Mouse (Mus musculus) limb, embryonic 13.5 days (tissue): Measurements from ENCODE around the gene Eml2. TPM values are rescaled to one million over a fixed set of nuclear protein-coding genes. Genes with fewer than 3 reads are reported as not detected.

Source experiments
- ATAC-seq: fragments of 200-750 bp; cut with Nextera tagmentation; 2 replicates; pipeline ENCODE4 v1.8.0; 2017; ENCODE audit warnings: low read depth, moderate number of reproducible peaks, moderate TSS enrichment; ENCODE audit not compliant: low FRiP score
- H3K27ac ChIP-seq: fragments of 300-500 bp; sonication (generic); 2 replicates; pipeline ENCODE4 v1.5.1; 2015; ENCODE audit warnings: inconsistent platforms, mild to moderate bottlenecking, moderate library complexity
- H3K27me3 ChIP-seq: fragments of 300-500 bp; sonication (generic); 2 replicates; pipeline ENCODE4 v1.6.1; 2015; ENCODE audit warnings: mild to moderate bottlenecking, inconsistent platforms
- H3K36me3 ChIP-seq: fragments of 300-500 bp; sonication (generic); 2 replicates; pipeline ENCODE4 v1.6.1; 2015; ENCODE audit warnings: inconsistent platforms, mild to moderate bottlenecking, moderate library complexity
- H3K4me1 ChIP-seq: fragments of 300-500 bp; sonication (generic); 2 replicates; pipeline ENCODE4 v1.6.1; 2015; ENCODE audit warnings: inconsistent platforms
- H3K4me2 ChIP-seq: fragments of 300-500 bp; sonication (generic); replicated peaks from 2 replicates; pipeline ENCODE4 v1.6.1; 2015; ENCODE audit warnings: inconsistent platforms, mild to moderate bottlenecking, moderate library complexity
- H3K4me3 ChIP-seq: fragments of 300-500 bp; sonication (generic); 2 replicates; pipeline ENCODE4 v1.5.1; 2015; ENCODE audit warnings: moderate library complexity, mild to moderate bottlenecking, inconsistent platforms
- H3K9ac ChIP-seq: fragments of 300-500 bp; sonication (generic); 2 replicates; pipeline ENCODE4 v1.6.1; 2015; ENCODE audit warnings: mild to moderate bottlenecking, inconsistent platforms
- H3K9me3 ChIP-seq: fragments of 300-500 bp; sonication (generic); 2 replicates; pipeline ENCODE4 v1.6.1; 2016; ENCODE audit warnings: inconsistent platforms
- WGBS: fragments of 180-500 bp; shearing (Covaris S2); methylation state at CpG from one replicate; pipeline ENCODE4 v1.1.7; 2015; 5-methylcytosine and 5-hydroxymethylcytosine counted together
- polyA plus RNA-seq: library from polyadenylated mRNA; unstranded; fragments of >200 nt; fragmentation: Nextera tagmentation; extraction: Ambion mirVana; gene quantifications from 2 replicates; pipeline ENCODE4 v1.2.1, GENCODE M21; 2015

Gene Eml2
- polyA plus RNA-seq, 1 experiment from 2014 or later, result 5.5 TPM

DNA sequence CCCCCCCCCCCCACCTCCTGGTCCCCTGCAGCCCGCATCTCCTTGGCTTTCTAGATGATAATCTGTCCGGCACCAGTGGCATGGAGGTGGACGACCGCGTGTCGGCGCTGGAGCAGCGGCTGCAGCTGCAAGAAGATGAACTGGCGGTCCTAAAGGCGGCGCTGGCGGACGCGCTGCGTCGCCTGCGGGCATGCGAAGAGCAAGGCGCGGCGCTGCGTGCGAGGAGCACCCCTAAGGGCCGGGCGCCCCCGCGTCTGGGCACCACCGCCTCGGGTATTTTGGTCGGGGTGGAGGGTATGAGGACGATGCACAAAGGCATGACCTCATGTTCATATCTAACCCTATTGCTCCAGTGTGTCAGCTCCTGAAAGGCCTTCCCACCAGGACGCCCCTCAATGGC, 3.0 kb downstream of the Eml2 start:
- WGBS, result under 1% methylated on average over 30 of the region's 32 CpGs
- Histone ChIP-seq H3K4me3 (peak overlapping the region; percentile 36), H3K9me3 (peaks cover 7% of the 10 kb centered on the region), H3K36me3 (peaks cover 9% of the 10 kb centered on the region; the same call in 1 of the 2 replicates), H3K27me3 (peaks cover 68% of the 10 kb centered on the region), H3K9ac (0 out of 2 replicates have a peak overlapping the region, but pooled peaks have one; percentile 25), H3K4me1 (peaks cover 29% of the 10 kb centered on the region), H3K4me2 (peak overlapping the region; percentile 59), H3K27ac (no peak overlapping the region)
- ATAC-seq, result no peak

DNA sequence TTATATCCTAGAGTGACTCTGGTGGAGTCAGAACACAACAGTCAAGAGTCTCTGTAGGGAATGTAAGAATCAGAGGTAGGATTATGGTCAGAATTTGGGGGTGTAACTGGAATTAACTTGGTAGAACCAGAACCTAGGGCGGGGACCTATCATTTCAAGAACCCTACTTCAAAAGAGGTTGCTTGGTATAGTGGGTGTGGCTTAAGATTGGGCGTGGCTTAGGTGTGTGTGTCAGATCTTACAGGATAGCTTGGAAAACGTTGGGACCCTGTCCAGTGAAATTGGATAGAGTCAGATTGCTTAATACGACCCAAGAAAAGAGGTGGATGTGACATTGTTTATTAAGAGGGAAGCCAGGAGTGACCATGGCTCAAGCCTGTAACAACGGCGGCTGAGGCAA, 3.7 kb downstream of the Eml2 start:
- no peak for ATAC-seq
- no peak overlapping the region for H3K27ac ChIP-seq
- peaks cover 9% of the 10 kb centered on the region; the same call in 1 of the 2 replicates for H3K36me3 ChIP-seq
- peak overlapping the region; percentile 59 for H3K4me2 ChIP-seq
- H3K4me3 ChIP-seq, result peak overlapping the region; percentile 36; the same call in 1 of the 2 replicates
- H3K4me1 ChIP-seq, result peaks cover 36% of the 10 kb centered on the region
- H3K9me3 ChIP-seq, result peaks cover 7% of the 10 kb centered on the region
- H3K9ac ChIP-seq, result no peak overlapping the region
- WGBS, result 39% methylated on average over 6 of the region's 6 CpGs
- H3K27me3 ChIP-seq, result peaks cover 62% of the 10 kb centered on the region

DNA sequence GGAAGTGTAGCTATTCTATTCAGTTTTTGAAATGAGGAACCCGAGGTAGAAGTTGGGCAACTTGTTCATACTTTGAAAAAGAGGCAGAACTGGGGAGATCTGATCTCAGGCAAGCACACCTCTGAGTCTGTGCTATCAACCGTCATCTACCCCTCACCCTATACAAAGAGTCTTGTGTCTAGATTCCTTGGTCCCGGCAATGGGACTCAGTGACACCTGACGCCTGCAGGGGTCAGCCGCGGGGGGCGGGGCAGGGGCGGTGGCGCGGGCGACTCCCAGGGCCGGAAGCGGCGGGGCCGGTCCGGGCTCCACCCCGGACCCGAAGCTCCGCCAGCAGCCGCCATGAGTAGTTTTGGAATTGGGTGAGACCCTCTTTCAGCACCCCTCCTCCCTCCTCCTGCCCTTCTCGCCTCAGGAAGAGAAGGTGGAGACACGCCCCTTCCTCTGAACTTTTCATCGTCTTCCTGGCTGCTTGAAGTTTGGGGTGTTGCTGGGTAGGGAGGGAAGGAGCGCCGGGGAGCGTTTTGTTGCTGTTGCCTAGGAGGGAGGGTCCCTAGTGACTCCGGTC, 4.7 kb downstream of the Eml2 start:
- peaks cover 53% of the 10 kb centered on the region for H3K27me3 ChIP-seq
- H3K36me3 ChIP-seq, result peaks cover 11% of the 10 kb centered on the region; the same call in 1 of the 2 replicates
- WGBS, result 2% methylated on average over 26 of the region's 27 CpGs
- peaks cover 7% of the 10 kb centered on the region for H3K9me3 ChIP-seq
- peak overlapping the region; percentile 59 for H3K9ac ChIP-seq
- H3K4me2 ChIP-seq, result peak overlapping the region; percentile 72
- H3K27ac ChIP-seq, result no peak overlapping the region
- H3K4me3 ChIP-seq, result peak overlapping the region; percentile 65
- peaks cover 43% of the 10 kb centered on the region for H3K4me1 ChIP-seq
- peak; percentile 54; the same call in 1 of the 2 replicates for ATAC-seq

DNA sequence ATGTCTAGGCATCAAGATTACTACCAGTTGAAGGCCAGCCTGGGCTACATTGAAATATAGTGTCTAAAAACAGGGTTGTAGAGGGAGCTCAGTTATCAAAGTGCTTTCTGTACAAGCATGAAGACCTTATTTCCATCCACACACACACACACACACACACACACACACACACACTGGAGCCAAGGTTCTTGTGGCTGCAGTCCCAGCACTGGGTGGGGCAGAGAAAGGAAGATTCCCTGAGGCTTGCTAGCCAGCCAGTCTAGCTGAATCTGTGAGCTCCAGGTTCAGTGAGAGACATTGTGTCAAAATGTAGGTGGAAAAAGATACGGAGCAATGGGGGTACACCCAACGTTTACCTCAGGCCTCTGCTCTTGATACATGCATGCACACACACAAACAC, 8.0 kb downstream of the Eml2 start:
- H3K4me3 ChIP-seq, result no peak overlapping the region
- 93% methylated on average over 2 of the region's 2 CpGs for WGBS
- peaks cover 36% of the 10 kb centered on the region for H3K36me3 ChIP-seq
- H3K4me2 ChIP-seq, result no peak overlapping the region
- H3K27me3 ChIP-seq, result peaks cover 20% of the 10 kb centered on the region
- H3K4me1 ChIP-seq, result peaks cover 32% of the 10 kb centered on the region
- ATAC-seq, result no peak
- no peak overlapping the region for H3K27ac ChIP-seq
- H3K9ac ChIP-seq, result no peak overlapping the region
- H3K9me3 ChIP-seq, result no peaks in the 10 kb centered on the region

DNA sequence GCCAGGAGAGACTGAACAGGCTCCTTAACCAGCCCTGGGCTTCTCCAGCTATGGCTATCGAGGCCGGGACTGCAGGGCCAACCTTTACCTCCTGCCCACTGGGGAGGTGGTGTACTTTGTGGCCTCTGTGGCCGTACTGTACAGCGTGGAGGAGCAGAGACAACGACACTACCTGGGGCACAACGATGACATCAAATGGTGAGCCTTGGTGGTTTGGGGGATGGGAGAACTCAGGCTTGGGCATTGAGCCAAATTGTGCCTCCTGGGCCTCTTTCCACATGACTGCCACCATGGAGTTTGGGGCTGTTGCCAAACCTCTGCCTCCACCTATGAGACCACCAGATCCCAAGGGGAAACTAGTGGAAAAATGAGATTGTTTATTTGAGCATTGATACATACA, 8.5 kb downstream of the Eml2 start:
- no peak for ATAC-seq
- H3K27ac ChIP-seq, result no peak overlapping the region
- no peaks in the 10 kb centered on the region for H3K9me3 ChIP-seq
- H3K4me1 ChIP-seq, result peaks cover 27% of the 10 kb centered on the region
- H3K27me3 ChIP-seq, result peaks cover 15% of the 10 kb centered on the region
- H3K9ac ChIP-seq, result no peak overlapping the region
- no peak overlapping the region for H3K4me3 ChIP-seq
- peaks cover 38% of the 10 kb centered on the region for H3K36me3 ChIP-seq
- H3K4me2 ChIP-seq, result no peak overlapping the region
- 66% methylated on average over 6 of the region's 6 CpGs for WGBS

DNA sequence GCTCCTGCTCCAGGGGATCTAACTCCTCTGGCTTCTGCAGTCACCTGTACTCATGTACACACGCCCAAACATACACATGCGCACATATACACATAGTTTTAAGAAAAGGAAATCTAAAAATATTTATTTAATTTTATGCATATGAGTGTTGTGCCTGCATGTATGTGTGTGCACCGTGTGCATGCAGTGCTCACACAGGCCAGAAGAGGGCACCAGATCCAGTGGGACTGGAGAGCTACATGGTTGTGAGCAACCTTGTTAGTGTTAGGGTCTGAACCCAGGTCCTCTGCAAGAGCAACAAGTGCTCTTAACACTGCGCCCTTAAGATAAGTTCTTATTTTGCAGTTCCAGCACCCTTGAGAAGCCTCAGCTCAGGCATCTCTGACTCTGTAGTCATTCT, 18.5 kb downstream of the Eml2 start:
- Histone ChIP-seq H3K27me3 (no peaks in the 10 kb centered on the region), H3K4me1 (no peaks in the 10 kb centered on the region), H3K4me3 (no peak overlapping the region), H3K4me2 (no peak overlapping the region), H3K9ac (no peak overlapping the region), H3K9me3 (peaks cover 6% of the 10 kb centered on the region; the same call in 1 of the 2 replicates), H3K36me3 (peaks cover 84% of the 10 kb centered on the region), H3K27ac (no peak overlapping the region)
- no peak for ATAC-seq
- 97% methylated on average over 4 of the region's 4 CpGs for WGBS

DNA sequence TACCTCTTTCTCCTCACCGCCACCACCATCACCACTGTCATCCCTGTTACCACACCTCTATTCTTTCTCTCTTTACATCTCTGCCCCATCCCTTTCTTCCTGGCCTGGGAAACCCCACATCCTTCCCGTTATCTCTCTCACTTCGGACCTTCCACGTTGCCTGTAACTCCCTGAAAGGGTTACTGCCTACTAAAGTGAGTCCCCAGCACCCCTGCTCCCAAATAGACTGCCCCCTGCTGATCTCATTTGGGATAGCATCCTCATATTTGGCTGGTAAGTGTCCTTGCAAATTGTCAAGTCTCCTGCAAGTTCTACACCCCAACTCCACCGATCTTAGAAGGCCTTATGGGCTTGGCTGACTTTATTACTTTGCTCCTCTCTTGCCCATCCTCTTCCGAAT, 20.5 kb downstream of the Eml2 start:
- Histone ChIP-seq H3K4me2 (no peak overlapping the region), H3K9me3 (peaks cover 6% of the 10 kb centered on the region; the same call in 1 of the 2 replicates), H3K27ac (no peak overlapping the region), H3K36me3 (peaks cover 82% of the 10 kb centered on the region), H3K4me3 (no peak overlapping the region), H3K27me3 (no peaks in the 10 kb centered on the region), H3K9ac (no peak overlapping the region), H3K4me1 (no peaks in the 10 kb centered on the region)
- 68% methylated on average over 6 of the region's 6 CpGs for WGBS
- no peak for ATAC-seq

DNA sequence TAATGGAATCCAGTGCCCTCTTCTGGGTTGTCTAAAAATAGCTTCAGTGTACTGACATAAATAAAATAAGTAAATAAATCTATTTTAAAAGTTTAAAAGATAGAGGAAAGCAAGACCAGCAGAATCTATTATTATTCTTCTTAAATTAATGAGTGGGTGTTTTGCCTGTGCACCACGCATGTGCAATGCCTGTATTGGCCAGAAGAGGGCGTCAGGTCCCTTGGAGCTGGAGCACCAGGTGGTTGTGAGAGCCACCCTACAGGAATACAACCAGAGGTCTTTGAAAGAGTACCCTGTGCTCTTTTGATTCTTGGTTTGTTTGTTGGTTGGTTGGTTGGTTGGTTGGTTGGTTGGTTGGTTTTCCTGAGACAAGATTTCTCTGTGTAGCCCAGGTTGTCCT, 21.8 kb downstream of the Eml2 start:
- H3K36me3 ChIP-seq, result peaks cover 83% of the 10 kb centered on the region
- 41% methylated on average over 2 of the region's 2 CpGs for WGBS

DNA sequence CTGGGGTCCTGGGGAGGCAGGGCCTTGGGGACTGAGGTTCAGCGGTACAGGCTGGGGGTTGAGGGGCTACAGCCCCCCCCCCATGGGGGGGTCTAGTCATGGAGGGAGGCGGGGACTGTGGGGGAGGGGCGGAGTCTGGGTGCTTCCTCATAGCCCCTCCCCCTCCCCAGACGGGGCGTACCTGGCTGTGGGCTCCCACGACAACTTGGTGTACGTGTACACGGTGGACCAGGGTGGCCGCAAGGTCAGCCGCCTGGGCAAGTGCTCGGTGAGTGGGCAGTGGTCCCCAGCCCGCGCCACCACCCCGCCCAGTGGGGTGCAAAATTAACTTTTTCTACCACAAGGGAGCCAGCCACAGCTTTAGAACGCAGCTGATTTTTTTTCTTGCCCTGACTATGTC, 25.4 kb downstream of the Eml2 start:
- Histone ChIP-seq H3K4me1 (no peaks in the 10 kb centered on the region), H3K27ac (no peak overlapping the region), H3K4me2 (no peak overlapping the region), H3K4me3 (no peak overlapping the region), H3K27me3 (no peaks in the 10 kb centered on the region), H3K36me3 (peaks cover 78% of the 10 kb centered on the region), H3K9me3 (no peaks in the 10 kb centered on the region), H3K9ac (no peak overlapping the region)
- ATAC-seq, result no peak
- WGBS, result 71% methylated on average over 14 of the region's 15 CpGs

More for the DNA sequence above, 21.8 kb downstream of the Eml2 start:
- Histone ChIP-seq H3K4me3 (no peak overlapping the region), H3K9ac (no peak overlapping the region), H3K9me3 (peaks cover 6% of the 10 kb centered on the region; the same call in 1 of the 2 replicates), H3K4me2 (no peak overlapping the region), H3K27ac (no peak overlapping the region), H3K27me3 (no peaks in the 10 kb centered on the region), H3K4me1 (no peaks in the 10 kb centered on the region)
- ATAC-seq, result no peak

DNA sequence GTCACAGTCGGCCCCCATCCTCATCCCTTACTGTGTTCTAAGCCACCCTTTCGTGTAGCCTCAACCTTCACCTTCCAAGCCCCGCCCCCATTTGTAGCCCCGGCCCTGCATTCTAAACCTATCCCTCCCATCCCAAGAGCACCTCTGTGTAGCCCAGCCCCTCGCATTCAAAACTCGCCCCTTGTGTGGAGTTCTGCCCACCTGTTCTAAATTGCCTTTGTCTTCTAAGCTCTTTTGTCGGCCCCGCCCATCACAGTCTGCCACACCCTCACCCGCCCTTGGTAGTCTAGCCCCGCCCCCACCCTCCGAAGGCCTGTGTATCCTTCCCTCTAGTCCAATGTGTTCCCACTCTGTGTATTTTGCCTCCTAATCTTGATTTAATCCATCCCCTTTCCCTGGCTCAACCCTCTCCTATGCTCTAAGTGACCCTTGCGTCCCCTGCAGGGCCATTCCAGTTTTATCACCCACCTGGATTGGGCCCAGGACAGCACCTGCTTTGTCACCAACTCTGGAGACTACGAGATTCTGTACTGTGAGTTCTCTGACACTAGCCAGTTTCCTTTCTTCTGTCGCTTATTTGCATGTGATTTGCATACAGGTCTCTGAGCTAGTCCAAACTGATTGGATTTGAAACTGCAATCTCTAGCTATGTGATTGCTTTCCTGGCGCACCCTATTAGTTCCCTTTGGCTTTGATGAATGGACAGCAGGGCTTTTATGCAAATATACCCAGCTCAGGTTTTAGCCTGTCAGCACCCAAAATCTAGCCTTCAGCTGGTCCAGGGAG, 26.0 kb downstream of the Eml2 start:
- H3K9ac ChIP-seq, result no peak overlapping the region
- WGBS, result 59% methylated on average over 15 of the region's 15 CpGs
- no peak overlapping the region for H3K4me2 ChIP-seq
- H3K4me3 ChIP-seq, result no peak overlapping the region
- H3K4me1 ChIP-seq, result no peaks in the 10 kb centered on the region
- H3K27ac ChIP-seq, result no peak overlapping the region
- H3K27me3 ChIP-seq, result no peaks in the 10 kb centered on the region
- no peak for ATAC-seq
- H3K36me3 ChIP-seq, result peaks cover 73% of the 10 kb centered on the region
- H3K9me3 ChIP-seq, result no peaks in the 10 kb centered on the region

DNA sequence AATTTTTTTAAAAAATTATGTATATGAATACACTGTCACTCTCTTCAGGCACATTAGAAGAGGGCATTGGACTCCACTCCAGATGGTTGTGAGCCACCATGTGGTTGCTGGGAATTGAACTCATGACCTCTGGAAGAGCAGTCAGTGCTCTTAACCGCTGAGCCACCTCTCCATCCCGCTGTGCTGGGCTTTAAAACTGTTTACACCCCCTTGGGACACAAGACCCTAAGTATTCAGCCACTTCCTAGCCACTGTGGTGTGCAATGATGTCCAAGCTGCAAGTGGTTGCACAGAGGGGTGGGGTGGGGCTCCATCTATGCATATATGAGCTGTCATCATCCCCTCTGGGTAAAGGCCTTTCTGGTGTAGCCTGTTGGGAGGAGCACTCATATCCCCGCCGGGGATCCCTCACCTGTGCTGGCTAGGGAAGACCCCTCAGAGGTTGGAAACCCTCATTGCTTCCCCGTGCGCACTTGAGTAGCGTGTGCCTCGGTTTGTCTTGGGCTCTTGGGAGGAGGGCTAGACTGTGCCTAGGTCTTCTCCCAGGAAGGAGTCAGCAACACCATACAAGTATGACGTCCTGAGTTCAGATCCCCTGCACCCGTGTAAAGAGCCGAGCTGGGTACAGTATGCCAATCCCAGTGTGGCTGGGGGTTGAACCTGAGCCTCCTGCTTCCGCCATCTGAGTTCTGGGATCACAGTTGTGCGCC, 32.1 kb downstream of the Eml2 start:
- H3K27ac ChIP-seq, result no peak overlapping the region
- ATAC-seq, result no peak
- H3K4me3 ChIP-seq, result no peak overlapping the region
- peaks cover 11% of the 10 kb centered on the region for H3K4me1 ChIP-seq
- H3K4me2 ChIP-seq, result no peak overlapping the region
- WGBS, result 81% methylated on average over 13 of the region's 13 CpGs
- H3K27me3 ChIP-seq, result no peaks in the 10 kb centered on the region
- no peaks in the 10 kb centered on the region; the same call in 1 of the 2 replicates for H3K9me3 ChIP-seq
- H3K36me3 ChIP-seq, result peaks cover 26% of the 10 kb centered on the region
- no peak overlapping the region for H3K9ac ChIP-seq

DNA sequence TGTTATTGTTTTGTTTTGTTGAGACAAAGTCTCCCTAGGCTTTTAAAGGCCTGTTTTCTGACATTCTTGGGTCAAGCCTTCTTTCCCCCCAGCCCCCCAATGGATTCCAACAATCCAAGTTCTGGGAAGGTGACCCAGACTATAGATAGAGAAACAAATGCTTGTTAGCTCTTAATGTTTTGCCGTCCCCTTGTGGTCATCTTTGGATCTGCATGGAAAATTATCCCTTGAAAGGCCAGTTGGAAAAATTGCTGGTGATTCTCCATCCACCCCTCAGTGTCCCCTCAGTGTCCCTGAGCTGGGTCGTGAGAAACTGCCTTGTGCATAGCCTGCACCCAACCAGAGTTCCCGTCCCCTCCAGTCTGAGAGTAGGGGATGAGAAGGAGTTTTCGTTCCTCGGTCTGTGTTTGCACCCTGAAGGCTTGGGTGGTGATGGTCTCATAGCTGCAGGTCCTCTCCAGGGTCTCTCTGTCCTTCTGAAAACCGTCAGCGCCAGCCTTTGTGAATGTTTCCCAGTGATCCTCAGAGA, 32.8 kb downstream of the Eml2 start:
- 52% methylated on average over 7 of the region's 7 CpGs for WGBS
- H3K4me3 ChIP-seq, result no peak overlapping the region

More for the DNA sequence above, 32.8 kb downstream of the Eml2 start:
- Histone ChIP-seq H3K27me3 (no peaks in the 10 kb centered on the region), H3K9ac (no peak overlapping the region), H3K27ac (no peak overlapping the region), H3K4me1 (peaks cover 16% of the 10 kb centered on the region), H3K4me2 (no peak overlapping the region), H3K36me3 (peaks cover 21% of the 10 kb centered on the region), H3K9me3 (no peaks in the 10 kb centered on the region; the same call in 1 of the 2 replicates)
- ATAC-seq, result no peak
